Mouse (Mus musculus) left cerebral cortex, adult 2 months (tissue): ENCODE measurements around the gene Gab1. TPM values are rescaled to one million over a fixed set of nuclear protein-coding genes. Genes with fewer than 3 reads are reported as not detected.

ENCODE experiments used
- DNase-seq, 2 experiments: peaks; one replicate each; pipeline ENCODE4 v3.0.0; 2021 to 2022; ENCODE audit warnings: low spot score in 2 of 2, mixed read lengths in 1 of 2; ENCODE audit errors: extremely low spot score in 1 of 2
- H3K27ac ChIP-seq: fragments of 200-600 bp; 2 replicates; pipeline ENCODE4 v1.8.1; 2022
- H3K4me3 ChIP-seq: fragments of 200-600 bp; 2 replicates; pipeline ENCODE4 v1.8.1; 2022
- CTCF ChIP-seq: fragments of 200-600 bp; IDR thresholded peaks from 2 replicates; pipeline ENCODE4 v1.8.1; 2022; ENCODE audit warnings: antibody characterized with exemption, mild to moderate bottlenecking, moderate library complexity
- intact Hi-C: fragments of 180-260 bp; cut with DNase I; formaldehyde crosslinking; loops from one replicate; pipeline ENCODE4 v1.15.1; 2025
- total RNA-seq, 2 experiments: library from RNA; stranded (reverse); gene quantifications; 2 replicates each; pipeline ENCODE4 v1.2.3; 2021

The Gab1 gene
- total RNA-seq, 2 experiments from 2014 or later, result 11.4 to 13.0 TPM

- H3K27ac ChIP-seq, result no peak overlapping the region
- intact Hi-C loops, result no loop called here
- no peak for TF ChIP-seq CTCF
- no peak overlapping the region for H3K4me3 ChIP-seq
- no peak for DNase-seq
Measured at GRCm38 (mm10) chr8:80899364-80899763, 19.0 kb upstream of the Gab1 start.

GRCm38 (mm10) chr8:80896026-80896425 is 15.7 kb upstream of the Gab1 start:
- peak overlapping the region; percentile 48; the same call in 1 of the 2 replicates for H3K27ac ChIP-seq
- intact Hi-C loops, result no loop called here
- no peak for TF ChIP-seq CTCF
- no peak for DNase-seq
- no peak overlapping the region for H3K4me3 ChIP-seq

- no peak for TF ChIP-seq CTCF
- peak overlapping the region; percentile 48; the same call in 1 of the 2 replicates for H3K27ac ChIP-seq
- H3K4me3 ChIP-seq, result peak overlapping the region; percentile 29; the same call in 1 of the 2 replicates
- intact Hi-C loops, result no loop called here
- DNase-seq, result no peak
Measured at GRCm38 (mm10) chr8:80895397-80895796, 15.1 kb upstream of the Gab1 start.

GRCm38 (mm10) chr8:80894528-80894927 is 14.2 kb upstream of the Gab1 start:
- TF ChIP-seq CTCF, result no peak
- no peak for DNase-seq
- H3K4me3 ChIP-seq, result no peak overlapping the region
- no peak overlapping the region; the same call in 1 of the 2 replicates for H3K27ac ChIP-seq
- intact Hi-C loops, result no loop called here

GRCm38 (mm10) chr8:80879426-80880195 is 708 bp downstream of the Gab1 start:
- peak overlapping the region; percentile 75 for H3K4me3 ChIP-seq
- TF ChIP-seq CTCF, result peak; percentile 51
- DNase-seq, result peak; percentile 33 to 45
- intact Hi-C loops, result loop anchor here (5.0 kb wide), 5 partner anchors 43 to 127 kb away; no protein-coding TSS in a partner anchor
- H3K27ac ChIP-seq, result peak overlapping the region; percentile 90

- Histone ChIP-seq H3K27ac (peak overlapping the region; percentile 90), H3K4me3 (peak overlapping the region; percentile 75)
- intact Hi-C loops, result loop anchor here (5.0 kb wide), 2 partner anchors 72 to 127 kb away; no protein-coding TSS in a partner anchor
- TF ChIP-seq CTCF, result peak; percentile 50
- peak; percentile 34 to 41 for DNase-seq
Measured at GRCm38 (mm10) chr8:80878801-80879425, 1.4 kb downstream of the Gab1 start.

- Histone ChIP-seq H3K4me3 (peak overlapping the region; percentile 75), H3K27ac (peak overlapping the region; percentile 90)
- intact Hi-C loops, result loop anchor here (5.0 kb wide), 2 partner anchors 71 to 126 kb away; no protein-coding TSS in a partner anchor
- no peak for DNase-seq
- TF ChIP-seq CTCF, result no peak
Measured at GRCm38 (mm10) chr8:80878146-80878545, 2.2 kb downstream of the Gab1 start.

GRCm38 (mm10) chr8:80875537-80875936 is 4.8 kb downstream of the Gab1 start:
- Histone ChIP-seq H3K4me3 (no peak overlapping the region), H3K27ac (no peak overlapping the region)
- TF ChIP-seq CTCF, result no peak
- intact Hi-C loops, result loop anchor here (5.0 kb wide), 2 partner anchors 68 to 123 kb away; no protein-coding TSS in a partner anchor
- no peak for DNase-seq

GRCm38 (mm10) chr8:80873723-80874427 is 6.4 kb downstream of the Gab1 start:
- Histone ChIP-seq H3K27ac (no peak overlapping the region), H3K4me3 (no peak overlapping the region)
- intact Hi-C loops, result no loop called here
- no peak for TF ChIP-seq CTCF
- no peak for DNase-seq

- intact Hi-C loops, result no loop called here
- no peak overlapping the region for H3K4me3 ChIP-seq
- TF ChIP-seq CTCF, result no peak
- no peak overlapping the region for H3K27ac ChIP-seq
- DNase-seq, result no peak
Measured at GRCm38 (mm10) chr8:80872688-80873087, 7.6 kb downstream of the Gab1 start.

- H3K4me3 ChIP-seq, result no peak overlapping the region
- TF ChIP-seq CTCF, result no peak
- DNase-seq, result no peak
- intact Hi-C loops, result no loop called here
- no peak overlapping the region for H3K27ac ChIP-seq
Measured at GRCm38 (mm10) chr8:80871400-80871799, 8.9 kb downstream of the Gab1 start.
